Mouse (Mus musculus): ENCODE measurements around the gene Ccdc187. TPM values are rescaled to one million over a fixed set of nuclear protein-coding genes. Genes with fewer than 3 reads are reported as not detected.

The Ccdc187 gene
- polyA plus RNA-seq, 1 experiment from 2014 or later, result 0.02 TPM

DNA sequence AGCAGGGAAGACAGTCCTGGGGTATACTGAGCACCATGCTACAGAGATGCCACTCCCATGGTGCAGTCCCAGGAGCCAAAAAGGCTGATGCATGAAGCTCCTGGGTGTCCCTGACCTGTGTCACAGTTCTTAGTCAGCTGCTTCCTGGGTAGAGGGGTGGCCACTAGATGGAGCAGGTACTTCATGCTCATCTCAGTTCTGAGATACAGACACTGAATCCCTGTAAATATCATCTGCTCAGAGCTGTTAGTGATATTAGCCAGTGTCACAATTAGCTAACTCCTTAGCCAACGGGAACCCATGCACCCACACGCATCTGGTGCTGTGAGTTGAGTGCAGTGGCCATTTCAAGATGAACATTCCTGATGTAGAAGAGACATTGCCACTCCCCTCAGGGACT, 30.6 kb upstream of the Ccdc187 start:
- 70% methylated on average over 2 of the region's 2 CpGs for WGBS (ENCODE audit: insufficient replicate concordance)
- H3K4me1 ChIP-seq, result peaks cover 2% of the 10 kb centered on the region; the same call in 1 of the 2 replicates
- peaks cover 28% of the 10 kb centered on the region for H3K36me3 ChIP-seq
- no peaks in the 10 kb centered on the region for H3K9me3 ChIP-seq (replicated peaks)
- H3K4me3 ChIP-seq, result no peak overlapping the region
- H3K27me3 ChIP-seq (replicated peaks), result no peaks in the 10 kb centered on the region
- H3K4me2 ChIP-seq, result no peak overlapping the region
- ATAC-seq, result no peak
- no peak overlapping the region for H3K9ac ChIP-seq
- H3K27ac ChIP-seq, result no peak overlapping the region

DNA sequence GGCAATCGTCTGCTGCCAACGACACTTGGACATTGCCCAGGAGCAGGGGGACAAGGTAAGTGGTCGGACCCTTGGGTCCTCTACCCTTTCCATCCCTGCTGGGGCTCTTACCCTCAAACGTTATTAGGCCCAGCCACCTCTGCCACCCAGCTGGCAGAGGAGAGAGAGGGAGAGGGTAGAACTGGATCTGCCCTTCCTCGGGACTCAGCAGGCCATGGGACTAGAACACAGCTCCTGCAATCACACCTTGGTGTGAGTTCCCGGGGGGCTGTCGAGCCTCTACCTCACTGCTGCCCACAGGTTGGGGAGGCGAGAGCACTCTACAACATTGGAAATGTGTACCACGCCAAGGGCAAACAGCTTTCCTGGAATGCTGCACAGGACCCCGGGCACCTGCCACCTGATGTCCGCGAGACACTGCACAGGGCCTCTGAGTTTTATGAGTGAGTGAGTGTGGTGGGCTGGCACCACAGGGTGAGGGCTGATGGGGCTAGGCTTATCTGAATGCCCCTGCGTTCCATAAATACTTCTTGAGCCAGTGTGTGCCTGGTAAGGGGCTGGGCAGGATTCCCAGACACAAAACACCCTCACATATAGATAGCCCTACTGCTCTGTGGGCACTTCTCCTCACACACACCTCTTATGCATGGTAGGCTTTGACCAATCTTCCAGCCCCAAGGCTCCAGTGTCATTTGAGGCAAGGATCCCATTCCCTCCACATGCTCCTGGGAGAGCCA, 29.4 kb upstream of the Ccdc187 start:
- Histone ChIP-seq H3K27ac (no peak overlapping the region), H3K4me1 (peaks cover 2% of the 10 kb centered on the region; the same call in 1 of the 2 replicates), H3K9me3 (replicated peaks) (no peaks in the 10 kb centered on the region), H3K4me2 (no peak overlapping the region), H3K27me3 (replicated peaks) (no peaks in the 10 kb centered on the region), H3K4me3 (no peak overlapping the region), H3K9ac (no peak overlapping the region), H3K36me3 (peaks cover 28% of the 10 kb centered on the region)
- ATAC-seq, result no peak
- WGBS (ENCODE audit: insufficient replicate concordance), result 78% methylated on average over 13 of the region's 13 CpGs

DNA sequence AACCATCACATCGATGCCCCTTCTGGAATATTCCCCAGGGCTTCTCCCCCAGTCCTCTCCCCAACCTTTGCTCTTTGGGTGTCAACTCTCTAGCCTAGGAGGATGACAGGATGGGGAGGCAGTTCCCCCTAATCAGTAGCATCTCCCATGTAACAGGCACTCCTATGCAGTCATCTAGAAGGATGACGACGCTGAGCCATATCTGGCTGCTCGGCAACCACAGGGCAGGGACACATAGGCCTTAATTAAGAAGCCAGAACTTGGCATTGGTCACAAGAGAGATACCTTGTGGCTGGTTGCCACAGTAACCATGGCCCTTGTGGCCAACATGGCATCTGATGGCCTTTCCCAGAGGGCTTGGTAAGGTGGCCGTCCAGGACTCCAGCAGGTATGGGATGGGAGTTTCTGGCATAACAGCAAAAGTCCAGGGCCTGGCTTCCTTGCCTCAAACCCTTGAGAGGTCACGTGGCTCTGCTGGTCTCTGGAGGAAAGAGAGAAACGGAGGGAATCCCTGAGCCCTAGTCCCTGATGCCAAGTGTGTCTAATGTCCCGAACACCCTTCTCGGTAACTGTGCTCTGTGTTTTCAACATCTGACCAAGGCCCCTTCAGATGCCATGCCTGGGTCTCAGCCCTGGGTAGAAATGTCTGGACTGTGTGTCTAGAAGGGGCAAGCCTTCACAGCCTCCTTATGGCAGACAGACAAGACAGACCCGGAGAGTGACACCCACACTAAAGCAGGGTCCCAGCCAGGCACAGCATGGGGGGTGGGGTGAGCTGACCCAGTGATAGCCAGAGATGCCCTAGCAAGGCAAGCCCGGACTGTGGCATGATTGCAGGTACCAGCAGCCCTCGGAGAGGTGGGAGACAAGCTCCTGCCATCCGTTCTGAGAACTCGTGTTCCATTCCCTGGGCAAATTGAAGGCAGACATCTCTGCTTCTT, 26.2 kb upstream of the Ccdc187 start:
- H3K4me3 ChIP-seq, result no peak overlapping the region
- peaks cover 26% of the 10 kb centered on the region for H3K27me3 ChIP-seq (replicated peaks)
- H3K4me1 ChIP-seq, result peaks cover 15% of the 10 kb centered on the region
- no peak overlapping the region for H3K27ac ChIP-seq
- H3K9me3 ChIP-seq (replicated peaks), result no peaks in the 10 kb centered on the region
- 72% methylated on average over 14 of the region's 14 CpGs for WGBS (ENCODE audit: insufficient replicate concordance)
- no peak for ATAC-seq
- peaks cover 14% of the 10 kb centered on the region for H3K36me3 ChIP-seq
- no peak overlapping the region for H3K9ac ChIP-seq
- H3K4me2 ChIP-seq, result no peak overlapping the region

DNA sequence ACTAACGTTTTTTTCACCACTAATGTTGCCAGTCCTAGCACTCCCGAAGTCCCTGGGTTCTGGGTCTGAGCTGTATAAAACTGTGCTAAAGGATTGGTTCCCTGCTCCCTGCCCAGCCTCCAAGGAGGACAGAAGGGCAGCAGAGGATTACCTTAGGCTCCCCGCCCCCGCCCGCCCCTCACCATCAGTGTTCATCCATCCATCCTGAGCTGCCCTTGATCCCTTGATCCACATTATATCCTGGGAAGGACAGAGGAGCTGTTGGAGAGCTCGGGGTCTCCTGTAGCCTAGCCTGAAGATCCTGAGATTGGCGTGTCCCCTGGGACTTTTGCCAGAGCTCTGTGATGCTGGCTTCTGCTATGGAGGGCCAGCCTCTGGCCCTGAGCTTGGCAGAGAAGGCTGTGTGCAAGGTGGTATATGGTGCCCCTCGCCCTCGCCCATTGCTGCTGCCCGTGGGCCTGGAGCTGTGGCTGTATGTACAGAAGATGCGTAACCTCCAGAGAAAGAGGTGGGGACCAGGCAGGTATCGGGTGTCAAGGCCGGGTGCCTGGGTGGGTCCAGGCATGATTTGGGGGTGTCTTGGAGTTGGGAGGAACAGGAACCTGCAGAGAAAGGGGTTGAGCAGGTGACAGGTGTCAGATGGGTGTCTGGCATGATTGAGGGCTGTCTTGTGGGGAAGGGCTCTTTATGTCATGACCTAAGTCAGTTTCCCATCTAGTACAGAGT, 25.3 kb upstream of the Ccdc187 start:
- Histone ChIP-seq H3K4me1 (peaks cover 23% of the 10 kb centered on the region), H3K9me3 (replicated peaks) (no peaks in the 10 kb centered on the region), H3K36me3 (peaks cover 8% of the 10 kb centered on the region; the same call in 1 of the 2 replicates), H3K27me3 (replicated peaks) (peaks cover 34% of the 10 kb centered on the region), H3K4me3 (no peak overlapping the region), H3K9ac (no peak overlapping the region), H3K4me2 (no peak overlapping the region), H3K27ac (no peak overlapping the region)
- ATAC-seq, result no peak
- WGBS (ENCODE audit: insufficient replicate concordance), result 67% methylated on average over 13 of the region's 13 CpGs

DNA sequence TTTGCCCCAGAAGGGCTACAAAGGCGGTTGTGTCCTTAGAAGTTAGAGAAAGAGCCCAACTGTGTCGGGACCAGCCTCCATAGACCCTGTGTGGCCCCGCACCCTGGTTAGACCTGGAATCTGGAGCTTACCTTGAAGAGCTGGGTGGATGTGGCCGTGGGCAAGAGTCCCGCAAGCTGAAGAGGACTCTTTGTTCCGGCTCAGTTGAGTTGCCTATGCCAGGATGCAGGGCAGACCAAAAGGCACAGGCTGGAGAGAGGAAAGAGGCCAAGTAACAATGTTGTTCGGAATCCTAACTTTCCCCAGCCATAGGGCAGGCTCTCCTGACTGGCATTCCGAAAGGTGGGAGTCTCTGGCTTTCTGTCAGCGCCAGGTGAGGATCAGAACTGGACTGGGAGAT, 24.8 kb upstream of the Ccdc187 start:
- ATAC-seq, result no peak
- 77% methylated on average over 9 of the region's 9 CpGs for WGBS (ENCODE audit: insufficient replicate concordance)
- H3K27me3 ChIP-seq (replicated peaks), result peaks cover 34% of the 10 kb centered on the region
- no peak overlapping the region for H3K27ac ChIP-seq
- H3K4me3 ChIP-seq, result no peak overlapping the region
- H3K9ac ChIP-seq, result no peak overlapping the region
- H3K9me3 ChIP-seq (replicated peaks), result no peaks in the 10 kb centered on the region
- peaks cover 26% of the 10 kb centered on the region for H3K4me1 ChIP-seq
- H3K36me3 ChIP-seq, result peaks cover 8% of the 10 kb centered on the region; the same call in 1 of the 2 replicates
- H3K4me2 ChIP-seq, result no peak overlapping the region

DNA sequence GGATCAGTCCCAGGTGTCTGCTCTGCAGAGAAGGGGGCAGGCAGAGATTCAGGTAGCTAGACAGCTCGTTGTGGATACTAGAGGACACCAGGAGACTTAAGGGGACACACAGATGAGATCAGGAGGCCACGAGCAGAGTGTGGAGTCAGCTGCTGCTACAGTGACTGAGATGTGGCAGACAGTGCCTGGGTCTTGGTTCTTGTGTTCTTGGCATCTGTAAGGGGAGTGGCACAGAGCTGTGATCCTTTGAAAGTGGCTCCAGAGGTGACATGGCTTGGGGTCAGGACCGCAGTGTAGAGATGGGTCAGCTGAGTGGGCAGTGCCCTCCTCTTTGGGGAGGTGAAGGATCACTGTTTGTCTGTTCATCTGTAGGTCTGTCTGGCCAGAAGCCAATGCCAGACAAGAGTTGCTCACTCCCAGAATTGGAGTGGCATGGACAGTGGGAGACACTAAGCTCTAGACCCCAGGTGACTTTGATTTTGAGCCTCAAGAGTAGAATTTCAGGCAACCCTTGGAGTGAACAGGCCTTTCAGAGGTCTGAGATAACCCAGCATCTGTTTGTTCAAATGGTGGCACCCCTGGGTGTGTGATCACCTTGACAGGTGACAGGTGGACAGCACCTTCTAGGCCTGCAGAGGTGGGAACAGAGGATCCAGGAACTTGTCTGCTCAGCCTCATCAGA, 23.8 kb upstream of the Ccdc187 start:
- Histone ChIP-seq H3K27me3 (replicated peaks) (peaks cover 34% of the 10 kb centered on the region), H3K9ac (no peak overlapping the region), H3K4me2 (no peak overlapping the region), H3K4me3 (no peak overlapping the region), H3K36me3 (0 out of 2 replicates have a peak, but pooled peaks cover under 1% of the 10 kb centered on the region), H3K9me3 (replicated peaks) (no peaks in the 10 kb centered on the region), H3K4me1 (peaks cover 26% of the 10 kb centered on the region), H3K27ac (no peak overlapping the region)
- WGBS (ENCODE audit: insufficient replicate concordance), result 65% methylated on average over 3 of the region's 3 CpGs
- ATAC-seq, result no peak

DNA sequence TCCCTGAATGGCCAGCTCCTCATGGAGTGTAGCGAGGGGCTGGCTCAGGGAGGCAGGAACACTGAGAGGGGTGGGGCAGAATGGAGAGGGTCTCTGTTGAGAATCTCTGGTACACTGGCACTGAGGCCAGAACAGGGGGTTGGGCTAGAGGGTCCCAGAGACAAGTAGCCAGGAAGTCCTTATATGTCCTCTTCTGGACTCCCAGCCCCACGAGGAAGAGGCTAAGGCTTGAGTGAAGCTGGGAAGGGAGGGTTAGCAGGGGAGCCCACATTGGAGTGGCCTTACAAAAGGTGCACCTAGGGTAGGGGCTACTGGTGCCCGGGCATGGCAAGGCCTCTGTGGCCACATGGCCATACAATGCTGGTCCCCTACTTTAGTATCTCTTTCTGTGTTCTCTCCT, 23.0 kb upstream of the Ccdc187 start:
- peaks cover 26% of the 10 kb centered on the region for H3K4me1 ChIP-seq
- WGBS (ENCODE audit: insufficient replicate concordance), result 47% methylated on average over 3 of the region's 3 CpGs
- H3K9me3 ChIP-seq (replicated peaks), result no peaks in the 10 kb centered on the region
- no peak overlapping the region for H3K9ac ChIP-seq
- H3K4me3 ChIP-seq, result no peak overlapping the region
- H3K36me3 ChIP-seq, result no peaks in the 10 kb centered on the region
- H3K27me3 ChIP-seq (replicated peaks), result peaks cover 34% of the 10 kb centered on the region
- no peak overlapping the region for H3K4me2 ChIP-seq
- no peak overlapping the region for H3K27ac ChIP-seq
- no peak for ATAC-seq

DNA sequence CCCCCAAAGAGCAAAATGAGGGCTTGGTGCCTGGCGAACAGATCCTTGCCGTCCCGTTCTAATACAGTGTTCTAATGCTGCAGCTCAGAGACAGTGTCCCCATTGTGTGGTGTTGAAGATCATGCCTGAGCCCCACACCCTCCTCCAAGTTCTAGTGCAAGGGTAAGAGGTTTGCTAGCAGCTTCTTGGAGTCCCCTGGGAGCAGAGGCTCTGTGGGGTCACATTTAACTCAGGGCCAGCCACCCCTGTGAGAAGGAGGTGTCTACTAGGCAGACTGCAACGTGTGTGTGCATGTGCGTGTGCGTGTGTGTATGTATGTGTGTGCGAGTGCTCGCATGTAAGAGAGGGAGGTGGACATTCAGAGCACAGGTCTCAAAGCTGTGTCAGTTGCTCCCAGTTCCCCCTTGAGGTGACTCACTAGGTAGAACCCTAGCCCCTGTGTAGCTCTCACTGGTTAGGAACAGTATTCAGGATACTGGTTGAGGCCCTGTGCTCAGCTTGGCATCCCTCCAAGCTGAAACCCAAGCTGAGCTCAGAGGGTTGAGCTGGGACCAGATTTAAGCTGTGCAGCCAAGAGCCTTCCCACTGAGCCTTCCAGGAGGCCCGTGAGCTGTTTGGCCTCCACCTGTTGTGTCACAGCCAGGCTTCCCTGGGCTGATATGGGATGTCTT, 22.4 kb upstream of the Ccdc187 start:
- no peak for ATAC-seq
- peak overlapping the region; percentile 91 for H3K4me2 ChIP-seq

DNA sequence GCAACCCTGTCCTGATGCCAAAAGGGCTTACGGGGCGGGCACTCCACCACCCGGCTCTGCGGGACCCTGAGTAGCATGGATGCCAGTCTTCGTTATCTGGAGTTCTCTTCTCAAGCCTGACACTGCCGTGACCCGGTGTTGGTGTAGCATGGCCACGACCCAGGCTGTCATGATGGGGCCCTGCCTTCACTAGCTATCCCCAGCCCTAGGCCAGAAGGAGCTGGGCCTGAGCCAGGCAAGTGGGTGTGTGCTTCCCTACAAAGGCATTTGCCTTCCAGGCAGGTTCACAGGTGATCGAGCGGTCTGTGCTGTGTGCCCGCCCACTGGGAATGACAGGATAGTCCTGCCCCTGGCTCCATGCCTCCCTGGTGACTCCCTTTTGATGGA, 21.6 kb upstream of the Ccdc187 start:
- peak; percentile 13; the same call in 1 of the 2 replicates for ATAC-seq
- H3K4me1 ChIP-seq, result peaks cover 26% of the 10 kb centered on the region
- H3K4me3 ChIP-seq, result peak overlapping the region; percentile 67
- H3K27ac ChIP-seq, result peak overlapping the region; percentile 74
- H3K27me3 ChIP-seq (replicated peaks), result peaks cover 38% of the 10 kb centered on the region
- H3K36me3 ChIP-seq, result no peaks in the 10 kb centered on the region
- no peaks in the 10 kb centered on the region for H3K9me3 ChIP-seq (replicated peaks)
- WGBS (ENCODE audit: insufficient replicate concordance), result 10% methylated on average over 11 of the region's 11 CpGs
- peak overlapping the region; percentile 66 for H3K9ac ChIP-seq
- peak overlapping the region; percentile 91 for H3K4me2 ChIP-seq

More for the DNA sequence above, 22.4 kb upstream of the Ccdc187 start:
- H3K27ac ChIP-seq, result no peak overlapping the region
- peaks cover 35% of the 10 kb centered on the region for H3K27me3 ChIP-seq (replicated peaks)
- no peaks in the 10 kb centered on the region for H3K36me3 ChIP-seq
- 69% methylated on average over 9 of the region's 9 CpGs for WGBS (ENCODE audit: insufficient replicate concordance)
- peaks cover 26% of the 10 kb centered on the region for H3K4me1 ChIP-seq
- H3K4me3 ChIP-seq, result peak overlapping the region; percentile 67
- H3K9ac ChIP-seq, result 0 out of 2 replicates have a peak overlapping the region, but pooled peaks have one; percentile 66
- no peaks in the 10 kb centered on the region for H3K9me3 ChIP-seq (replicated peaks)

DNA sequence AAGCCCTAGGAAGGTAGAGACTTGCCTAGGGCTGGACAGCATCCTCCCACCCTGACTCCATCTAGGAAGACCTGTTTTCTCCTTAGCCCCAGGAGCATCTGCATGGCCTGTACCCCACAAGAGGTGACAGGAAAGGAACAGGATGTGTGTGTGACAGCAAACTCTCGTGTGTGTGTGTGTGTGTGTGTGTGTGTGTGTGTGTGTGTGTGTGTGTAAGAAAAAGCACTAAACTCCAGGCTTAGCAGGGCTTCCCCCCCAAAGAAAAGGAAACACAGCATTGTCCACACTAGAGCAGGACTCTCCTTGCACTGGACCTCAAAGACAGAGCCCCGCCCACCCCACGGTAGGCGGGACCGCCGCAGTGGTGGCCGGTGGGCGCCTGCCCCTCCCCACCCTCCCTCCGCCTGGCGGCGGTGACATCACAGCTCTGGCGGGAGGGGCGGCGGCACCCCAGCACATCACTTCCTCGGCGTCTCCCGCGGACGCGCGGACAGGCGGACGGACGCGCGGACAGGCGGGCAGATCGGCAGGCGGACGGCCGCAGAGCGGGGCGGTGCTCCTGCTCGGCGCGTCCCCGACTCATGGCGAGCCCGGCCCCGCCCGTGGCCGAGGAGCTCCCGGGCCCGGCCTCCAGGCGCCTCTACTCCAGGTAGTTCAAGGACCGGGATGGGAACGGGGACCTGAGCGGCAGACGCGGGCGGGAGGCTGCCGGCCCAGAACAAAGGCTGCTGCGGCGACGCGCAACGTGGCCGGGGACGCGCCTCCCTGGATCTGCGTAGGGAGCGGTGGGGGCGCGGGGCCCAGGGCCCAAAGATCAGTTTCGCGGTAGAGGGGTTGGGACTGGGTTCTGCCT, 20.9 kb upstream of the Ccdc187 start, which contains the start of gene Gpsm1:
Gpsm1 (plus strand) TSS at position 444 of the 853 bp plus-strand sequence.
- no peaks in the 10 kb centered on the region for H3K9me3 ChIP-seq (replicated peaks)
- ATAC-seq, result peak; percentile 53
- peaks cover 38% of the 10 kb centered on the region for H3K27me3 ChIP-seq (replicated peaks)
- H3K4me3 ChIP-seq, result peak within 1 kb of the TSS; percentile 67
- H3K9ac ChIP-seq, result peak within 1 kb of the TSS; percentile 66
- WGBS (ENCODE audit: insufficient replicate concordance), result 2% methylated on average over 61 of the region's 66 CpGs
- H3K4me2 ChIP-seq, result peak within 1 kb of the TSS; percentile 91
- peaks cover 26% of the 10 kb centered on the region for H3K4me1 ChIP-seq
- H3K36me3 ChIP-seq, result no peaks in the 10 kb centered on the region
- peak within 1 kb of the TSS; percentile 74 for H3K27ac ChIP-seq

All from liver, embryonic 12.5 days (tissue).